Mouse (Mus musculus): ENCODE measurements at regions not wholly inside any gene's neighbourhood (a gene's known extent, or its start where the extent isn't known, plus 50 kb on each side); places are given as distances from the start of the nearest gene placed in this dataset.

- no peak overlapping the region for H3K27ac ChIP-seq (ENCODE audit: low read depth)
- no peak overlapping the region for H3K4me2 ChIP-seq
- H3K9ac ChIP-seq: no peak overlapping the region
- no peak overlapping the region for H3K4me3 ChIP-seq (ENCODE audit: low read depth, low read length)
- no peaks in the 10 kb centered on the region for H3K9me3 ChIP-seq (ENCODE audit: low read depth, low read length)
- no peaks in the 10 kb centered on the region for H3K27me3 ChIP-seq (ENCODE audit: insufficient read depth, low read length)
- DNase-seq: no peak
- no peaks in the 10 kb centered on the region for H3K36me3 ChIP-seq (ENCODE audit: insufficient read depth)
- no peak for TF ChIP-seq CTCF (IDR thresholded peaks at IDR 0.05; ENCODE audit: low read depth)
- no peak for ATAC-seq (ENCODE audit: insufficient read depth)
- 84% methylated on average over 7 of the region's 7 CpGs for WGBS
- H3K4me1 ChIP-seq (ENCODE audit: insufficient read depth): no peaks in the 10 kb centered on the region
Observed at GRCm38 (mm10) chr3:34232329-34233250, 151.5 kb upstream of the Dnajc19 start.

GRCm38 (mm10) chr3:34231593-34232328, 150.6 kb upstream of the Dnajc19 start:
- Histone ChIP-seq H3K36me3 (ENCODE audit: insufficient read depth) (no peaks in the 10 kb centered on the region), H3K9me3 (ENCODE audit: low read depth, low read length) (no peaks in the 10 kb centered on the region), H3K27me3 (ENCODE audit: insufficient read depth, low read length) (no peaks in the 10 kb centered on the region), H3K4me3 (ENCODE audit: low read depth, low read length) (no peak overlapping the region), H3K4me2 (no peak overlapping the region), H3K4me1 (ENCODE audit: insufficient read depth) (no peaks in the 10 kb centered on the region), H3K9ac (no peak overlapping the region), H3K27ac (ENCODE audit: low read depth) (no peak overlapping the region)
- ATAC-seq (ENCODE audit: insufficient read depth) (peak; percentile 38; the same call in 1 of the 2 replicates), DNase-seq (peak; percentile 72)
- TF ChIP-seq CTCF (IDR thresholded peaks at IDR 0.05; ENCODE audit: low read depth): peak; percentile 20; the same call in 1 of the 2 replicates
- WGBS: 65% methylated on average over 9 of the region's 9 CpGs

GRCm38 (mm10) chr3:34222291-34222690, 141.2 kb upstream of the Dnajc19 start:
- no peak for DNase-seq
- H3K27me3 ChIP-seq (ENCODE audit: insufficient read depth, low read length): no peaks in the 10 kb centered on the region
- H3K9ac ChIP-seq: no peak overlapping the region
- no peak overlapping the region for H3K27ac ChIP-seq (ENCODE audit: low read depth)
- no peak overlapping the region for H3K4me3 ChIP-seq (ENCODE audit: low read depth, low read length)
- H3K9me3 ChIP-seq (ENCODE audit: low read depth, low read length): no peaks in the 10 kb centered on the region
- H3K4me1 ChIP-seq (ENCODE audit: insufficient read depth): no peaks in the 10 kb centered on the region
- no peak for ATAC-seq (ENCODE audit: insufficient read depth)
- H3K36me3 ChIP-seq (ENCODE audit: insufficient read depth): no peaks in the 10 kb centered on the region
- 76% methylated on average over 10 of the region's 10 CpGs for WGBS
- no peak overlapping the region for H3K4me2 ChIP-seq
- TF ChIP-seq CTCF (IDR thresholded peaks at IDR 0.05; ENCODE audit: low read depth): no peak

GRCm38 (mm10) chr3:34219741-34220310, 138.7 kb upstream of the Dnajc19 start:
- no peaks in the 10 kb centered on the region for H3K27me3 ChIP-seq (ENCODE audit: insufficient read depth, low read length)
- 78% methylated on average over 10 of the region's 10 CpGs for WGBS
- no peaks in the 10 kb centered on the region for H3K9me3 ChIP-seq (ENCODE audit: low read depth, low read length)
- TF ChIP-seq CTCF (IDR thresholded peaks at IDR 0.05; ENCODE audit: low read depth): no peak
- H3K4me2 ChIP-seq: no peak overlapping the region
- H3K27ac ChIP-seq (ENCODE audit: low read depth): no peak overlapping the region
- H3K4me3 ChIP-seq (ENCODE audit: low read depth, low read length): no peak overlapping the region
- no peaks in the 10 kb centered on the region for H3K36me3 ChIP-seq (ENCODE audit: insufficient read depth)
- DNase-seq: no peak
- no peak overlapping the region for H3K9ac ChIP-seq
- H3K4me1 ChIP-seq (ENCODE audit: insufficient read depth): no peaks in the 10 kb centered on the region
- ATAC-seq (ENCODE audit: insufficient read depth): no peak

- WGBS: 68% methylated on average over 2 of the region's 2 CpGs
- Histone ChIP-seq H3K27me3 (ENCODE audit: insufficient read depth, low read length) (no peaks in the 10 kb centered on the region), H3K36me3 (ENCODE audit: insufficient read depth) (no peaks in the 10 kb centered on the region), H3K4me1 (ENCODE audit: insufficient read depth) (no peaks in the 10 kb centered on the region), H3K9ac (no peak overlapping the region), H3K4me2 (no peak overlapping the region), H3K27ac (ENCODE audit: low read depth) (no peak overlapping the region), H3K4me3 (ENCODE audit: low read depth, low read length) (no peak overlapping the region), H3K9me3 (ENCODE audit: low read depth, low read length) (no peaks in the 10 kb centered on the region)
- DNase-seq (no peak), ATAC-seq (ENCODE audit: insufficient read depth) (no peak)
- TF ChIP-seq CTCF (IDR thresholded peaks at IDR 0.05; ENCODE audit: low read depth): no peak
Observed at GRCm38 (mm10) chr3:34219096-34219495, 138.0 kb upstream of the Dnajc19 start.

GRCm38 (mm10) chr3:34217911-34218310, 136.8 kb upstream of the Dnajc19 start:
- no peak for DNase-seq
- Histone ChIP-seq H3K27me3 (ENCODE audit: insufficient read depth, low read length) (no peaks in the 10 kb centered on the region), H3K4me2 (no peak overlapping the region), H3K27ac (ENCODE audit: low read depth) (no peak overlapping the region), H3K36me3 (ENCODE audit: insufficient read depth) (no peaks in the 10 kb centered on the region), H3K4me3 (ENCODE audit: low read depth, low read length) (no peak overlapping the region), H3K4me1 (ENCODE audit: insufficient read depth) (no peaks in the 10 kb centered on the region), H3K9me3 (ENCODE audit: low read depth, low read length) (no peaks in the 10 kb centered on the region), H3K9ac (no peak overlapping the region)
- no peak for ATAC-seq (ENCODE audit: insufficient read depth)
- TF ChIP-seq CTCF (IDR thresholded peaks at IDR 0.05; ENCODE audit: low read depth): no peak
- WGBS: 63% methylated on average over 4 of the region's 4 CpGs

- ATAC-seq (ENCODE audit: insufficient read depth) (no peak), DNase-seq (no peak)
- Histone ChIP-seq H3K4me1 (ENCODE audit: insufficient read depth) (no peaks in the 10 kb centered on the region), H3K36me3 (ENCODE audit: insufficient read depth) (no peaks in the 10 kb centered on the region), H3K4me3 (ENCODE audit: low read depth, low read length) (no peak overlapping the region), H3K9me3 (ENCODE audit: low read depth, low read length) (no peaks in the 10 kb centered on the region), H3K27ac (ENCODE audit: low read depth) (no peak overlapping the region), H3K4me2 (no peak overlapping the region), H3K9ac (no peak overlapping the region), H3K27me3 (ENCODE audit: insufficient read depth, low read length) (no peaks in the 10 kb centered on the region)
- TF ChIP-seq CTCF (IDR thresholded peaks at IDR 0.05; ENCODE audit: low read depth): no peak
- WGBS: 88% methylated on average over 6 of the region's 6 CpGs
Observed at GRCm38 (mm10) chr3:34214233-34214632, 133.1 kb upstream of the Dnajc19 start.

Measured in lung, embryonic 14.5 days (tissue).